Mouse (Mus musculus) intestine, embryonic 15.5 days (tissue): Measurements from ENCODE around the gene Wtap. TPM values are rescaled to one million over a fixed set of nuclear protein-coding genes. Genes with fewer than 3 reads are reported as not detected.
"Not testable (repeated sequence)": the region's sequence is repeated elsewhere in the genome, so short reads cannot be mapped to it uniquely, and the experiment has no call there.

Source experiments
- ATAC-seq: fragments of 200-750 bp; cut with Nextera tagmentation; 2 replicates; pipeline ENCODE4 v1.8.0; 2017; ENCODE audit warnings: moderate TSS enrichment, moderate library complexity
- H3K27ac ChIP-seq: fragments of 300-500 bp; sonication (generic); 2 replicates; pipeline ENCODE4 v1.5.1; 2015; ENCODE audit warnings: mild to moderate bottlenecking, inconsistent platforms
- H3K27me3 ChIP-seq: fragments of 300-500 bp; sonication (generic); replicated peaks from 2 replicates; pipeline ENCODE4 v1.6.1; 2015; ENCODE audit warnings: inconsistent platforms
- H3K36me3 ChIP-seq: fragments of 300-500 bp; sonication (generic); 2 replicates; pipeline ENCODE4 v1.6.1; 2015; ENCODE audit warnings: inconsistent platforms
- H3K4me1 ChIP-seq: fragments of 300-500 bp; sonication (generic); replicated peaks from 2 replicates; pipeline ENCODE4 v1.6.1; 2015; ENCODE audit warnings: inconsistent platforms
- H3K4me2 ChIP-seq: fragments of 300-500 bp; sonication (generic); replicated peaks from 2 replicates; pipeline ENCODE4 v1.6.1; 2015; ENCODE audit warnings: mild to moderate bottlenecking, inconsistent platforms
- H3K4me3 ChIP-seq: fragments of 300-500 bp; sonication (generic); replicated peaks from 2 replicates; pipeline ENCODE4 v1.5.1; 2015; ENCODE audit warnings: inconsistent platforms
- H3K9ac ChIP-seq: fragments of 300-500 bp; sonication (generic); 2 replicates; pipeline ENCODE4 v1.6.1; 2015; ENCODE audit warnings: inconsistent platforms
- H3K9me3 ChIP-seq: fragments of 300-500 bp; sonication (generic); 2 replicates; pipeline ENCODE4 v1.6.1; 2016; ENCODE audit warnings: inconsistent platforms
- WGBS: fragments of 180-500 bp; shearing (Covaris S2); methylation state at CpG from one replicate; pipeline ENCODE4 v1.1.7; 2015; 5-methylcytosine and 5-hydroxymethylcytosine counted together
- polyA plus RNA-seq: library from polyadenylated mRNA; unstranded; fragments of >200 nt; fragmentation: Nextera tagmentation; extraction: Ambion mirVana; gene quantifications from 2 replicates; pipeline ENCODE4 v1.2.1, GENCODE M21; 2015

Wtap gene
- polyA plus RNA-seq, 1 experiment from 2014 or later = 120 TPM

- no peaks in the 10 kb centered on the region for H3K27me3 ChIP-seq
- H3K36me3 ChIP-seq = peaks cover 7% of the 10 kb centered on the region; the same call in 1 of the 2 replicates
- no peak for ATAC-seq
- H3K4me3 ChIP-seq = no peak overlapping the region
- no peak overlapping the region for H3K9ac ChIP-seq
- no peaks in the 10 kb centered on the region for H3K9me3 ChIP-seq
- no peak overlapping the region for H3K4me2 ChIP-seq
- 95% methylated on average over 8 of the region's 8 CpGs for WGBS
- 0 out of 2 replicates have a peak, but pooled peaks cover 5% of the 10 kb centered on the region for H3K4me1 ChIP-seq
- no peak overlapping the region for H3K27ac ChIP-seq
Observed at GRCm38 (mm10) chr17:12956664-12957063, 37.3 kb downstream of the Wtap start.

- Histone ChIP-seq H3K4me3 (no peak overlapping the region), H3K27ac (no peak overlapping the region), H3K4me2 (no peak overlapping the region), H3K9ac (no peak overlapping the region), H3K9me3 (no peaks in the 10 kb centered on the region), H3K4me1 (no peaks in the 10 kb centered on the region), H3K27me3 (no peaks in the 10 kb centered on the region), H3K36me3 (peaks cover 18% of the 10 kb centered on the region)
- ATAC-seq = no peak
- WGBS = 91% methylated on average over 5 of the region's 5 CpGs
Observed at GRCm38 (mm10) chr17:12949669-12950068, 44.3 kb downstream of the Wtap start.

GRCm38 (mm10) chr17:12942459-12943162, 51.4 kb downstream of the Wtap start:
- no peak overlapping the region for H3K27ac ChIP-seq
- H3K27me3 ChIP-seq = no peaks in the 10 kb centered on the region
- no peak overlapping the region for H3K4me3 ChIP-seq
- no peak for ATAC-seq
- no peak overlapping the region for H3K4me2 ChIP-seq
- WGBS = 85% methylated on average over 6 of the region's 6 CpGs
- peaks cover 8% of the 10 kb centered on the region for H3K36me3 ChIP-seq
- peaks cover 6% of the 10 kb centered on the region; the same call in 1 of the 2 replicates for H3K4me1 ChIP-seq
- H3K9me3 ChIP-seq = no peaks in the 10 kb centered on the region
- no peak overlapping the region for H3K9ac ChIP-seq

GRCm38 (mm10) chr17:12941543-12942260, 52.3 kb downstream of the Wtap start:
- WGBS = 71% methylated on average over 8 of the region's 8 CpGs
- no peaks in the 10 kb centered on the region for H3K9me3 ChIP-seq
- peaks cover 6% of the 10 kb centered on the region; the same call in 1 of the 2 replicates for H3K4me1 ChIP-seq
- peaks cover 8% of the 10 kb centered on the region for H3K36me3 ChIP-seq
- H3K27me3 ChIP-seq = no peaks in the 10 kb centered on the region
- H3K9ac ChIP-seq = no peak overlapping the region
- H3K4me3 ChIP-seq = no peak overlapping the region
- no peak overlapping the region for H3K27ac ChIP-seq
- no peak for ATAC-seq
- H3K4me2 ChIP-seq = no peak overlapping the region

GRCm38 (mm10) chr17:12940151-12940805, 53.7 kb downstream of the Wtap start, which contains the start of gene Acat3:
Acat3 (minus strand) TSS chr17:12940600.
- no peaks in the 10 kb centered on the region for H3K27me3 ChIP-seq
- peak within 1 kb of the TSS; percentile 35 for H3K4me3 ChIP-seq
- ATAC-seq = peak; percentile 81
- peak within 1 kb of the TSS; percentile 62 for H3K4me2 ChIP-seq
- H3K9me3 ChIP-seq = no peaks in the 10 kb centered on the region
- H3K27ac ChIP-seq = no peak within 1 kb of the TSS
- peaks cover 5% of the 10 kb centered on the region; the same call in 1 of the 2 replicates for H3K36me3 ChIP-seq
- peak within 1 kb of the TSS; percentile 39; the same call in 1 of the 2 replicates for H3K9ac ChIP-seq
- 7% methylated on average over 27 of the region's 27 CpGs for WGBS
- peaks cover 6% of the 10 kb centered on the region; the same call in 1 of the 2 replicates for H3K4me1 ChIP-seq

- peak overlapping the region; percentile 62 for H3K4me2 ChIP-seq
- 46% methylated on average over 2 of the region's 12 CpGs for WGBS
- peak; percentile 28; the same call in 1 of the 2 replicates for ATAC-seq
- 0 out of 2 replicates have a peak overlapping the region, but pooled peaks have one; percentile 39 for H3K9ac ChIP-seq
- H3K4me1 ChIP-seq, H3K27ac ChIP-seq, H3K27me3 ChIP-seq, H3K9me3 ChIP-seq, H3K36me3 ChIP-seq: not testable (repeated sequence)
- H3K4me3 ChIP-seq = peak overlapping the region; percentile 35; the same call in 1 of the 2 replicates
Observed at GRCm38 (mm10) chr17:12939377-12940148, 54.4 kb downstream of the Wtap start.

GRCm38 (mm10) chr17:12938077-12938476, 55.9 kb downstream of the Wtap start:
- Histone ChIP-seq H3K4me1 (peaks cover 6% of the 10 kb centered on the region; the same call in 1 of the 2 replicates), H3K36me3 (peaks cover 3% of the 10 kb centered on the region; the same call in 1 of the 2 replicates), H3K4me3 (no peak overlapping the region), H3K9ac (no peak overlapping the region), H3K4me2 (no peak overlapping the region), H3K27ac (no peak overlapping the region), H3K9me3 (no peaks in the 10 kb centered on the region), H3K27me3 (no peaks in the 10 kb centered on the region)
- no peak for ATAC-seq
- 62% methylated on average over 2 of the region's 2 CpGs for WGBS

GRCm38 (mm10) chr17:12937412-12937970, 56.5 kb downstream of the Wtap start:
- Histone ChIP-seq H3K4me1 (peaks cover 6% of the 10 kb centered on the region; the same call in 1 of the 2 replicates), H3K9ac (no peak overlapping the region), H3K36me3 (no peaks in the 10 kb centered on the region), H3K9me3 (no peaks in the 10 kb centered on the region), H3K27me3 (no peaks in the 10 kb centered on the region), H3K4me2 (no peak overlapping the region), H3K4me3 (no peak overlapping the region), H3K27ac (no peak overlapping the region)
- ATAC-seq = no peak
- WGBS = 84% methylated on average over 2 of the region's 2 CpGs

- Histone ChIP-seq H3K27ac (no peak overlapping the region), H3K4me3 (no peak overlapping the region), H3K27me3 (no peaks in the 10 kb centered on the region), H3K9ac (no peak overlapping the region), H3K4me1 (peaks cover 5% of the 10 kb centered on the region; the same call in 1 of the 2 replicates), H3K9me3 (no peaks in the 10 kb centered on the region), H3K36me3 (no peaks in the 10 kb centered on the region), H3K4me2 (no peak overlapping the region)
- 51% methylated on average over 4 of the region's 4 CpGs for WGBS
- ATAC-seq = peak; percentile 56
Observed at GRCm38 (mm10) chr17:12935719-12936118, 58.2 kb downstream of the Wtap start.

GRCm38 (mm10) chr17:12931576-12931975, 62.4 kb downstream of the Wtap start:
- H3K4me1 ChIP-seq, H3K9me3 ChIP-seq, H3K4me3 ChIP-seq, ATAC-seq, H3K4me2 ChIP-seq, H3K9ac ChIP-seq, H3K27me3 ChIP-seq, H3K36me3 ChIP-seq, H3K27ac ChIP-seq: not testable (repeated sequence)
- WGBS = 91% methylated on average over 5 of the region's 5 CpGs

- peaks cover 44% of the 10 kb centered on the region for H3K36me3 ChIP-seq
- ATAC-seq = peak; percentile 64
- no peak overlapping the region for H3K4me2 ChIP-seq
- H3K4me1 ChIP-seq = no peaks in the 10 kb centered on the region
- no peak overlapping the region for H3K4me3 ChIP-seq
- no peak overlapping the region for H3K27ac ChIP-seq
- no peaks in the 10 kb centered on the region for H3K27me3 ChIP-seq
- no peak overlapping the region for H3K9ac ChIP-seq
- H3K9me3 ChIP-seq = no peaks in the 10 kb centered on the region
- 88% methylated on average over 8 of the region's 8 CpGs for WGBS
Observed at GRCm38 (mm10) chr17:12925703-12926180, 68.2 kb downstream of the Wtap start.
